Mouse (Mus musculus) right cerebral cortex, adult 18-20 months (tissue): ENCODE results near the gene Prr5.
A peak's percentile ranks its signal among the peaks of the same experiment; 100 is the strongest.

Source experiments
- DNase-seq: peaks from one replicate; pipeline ENCODE4 v3.0.0; 2022; ENCODE audit warnings: mixed read lengths

Prr5 gene

DNA sequence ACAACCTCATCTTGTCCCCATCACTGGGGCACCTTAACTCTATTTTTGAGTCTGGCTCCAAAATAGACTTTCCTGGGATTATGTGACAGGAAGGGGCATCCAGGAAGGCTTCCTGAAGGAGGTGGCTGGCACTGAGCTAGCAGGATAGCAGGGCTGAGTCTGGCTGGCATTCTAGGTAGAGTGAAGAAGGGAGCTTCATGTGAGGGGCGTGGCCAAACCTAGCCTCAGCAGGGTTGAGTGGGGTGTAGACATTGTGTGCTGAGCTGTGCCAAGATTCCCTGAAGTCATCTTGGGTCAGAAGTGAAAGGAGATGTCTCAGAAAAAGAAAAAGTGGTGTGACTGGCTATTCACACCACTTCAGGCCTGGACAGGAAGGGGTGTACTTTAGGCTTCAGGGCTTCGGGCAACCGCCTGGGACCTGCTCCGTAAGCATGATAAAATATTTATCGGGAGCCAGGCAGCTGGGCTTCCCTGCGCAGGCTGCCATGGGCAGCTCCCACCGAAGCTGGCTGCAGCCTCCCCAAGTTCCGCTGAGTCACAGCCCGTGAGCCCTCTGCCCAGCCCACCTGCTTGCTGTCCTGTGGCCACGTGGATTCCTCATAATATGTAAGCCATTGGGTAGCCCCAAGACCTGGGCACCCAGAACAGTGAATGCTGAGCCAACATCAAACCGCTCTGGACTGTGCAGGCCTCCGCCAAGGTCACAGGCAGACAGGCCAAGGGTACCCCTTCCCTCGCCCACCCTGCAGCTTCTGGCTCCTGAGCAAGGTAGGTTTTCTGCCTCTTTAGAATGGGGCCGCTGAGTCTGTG lies at the start of gene Prr5:
Prr5 (plus strand) TSS at position 683 of the 810 bp plus-strand sequence.
- no peak for DNase-seq

DNA sequence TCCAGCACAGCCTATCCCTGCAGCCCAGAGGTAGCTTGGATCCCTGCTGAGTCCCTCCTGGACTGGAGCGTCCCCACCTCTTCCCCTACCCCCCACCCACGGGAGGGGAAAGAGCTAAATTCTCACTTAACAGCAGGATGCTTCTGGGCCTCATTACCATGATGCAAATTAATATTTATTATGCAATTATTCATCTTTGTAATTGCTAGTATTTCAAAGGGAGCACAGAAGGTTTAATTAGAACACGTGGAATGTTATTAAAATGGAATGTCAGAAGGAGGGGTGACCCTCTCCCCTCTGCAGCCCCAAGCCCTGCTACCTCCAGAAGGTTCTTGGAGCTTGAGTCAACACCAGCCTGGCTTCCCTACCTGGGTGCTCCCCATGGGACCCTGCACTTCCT lies 49.4 kb upstream of the Prr5 start:
- DNase-seq, result no peak

DNA sequence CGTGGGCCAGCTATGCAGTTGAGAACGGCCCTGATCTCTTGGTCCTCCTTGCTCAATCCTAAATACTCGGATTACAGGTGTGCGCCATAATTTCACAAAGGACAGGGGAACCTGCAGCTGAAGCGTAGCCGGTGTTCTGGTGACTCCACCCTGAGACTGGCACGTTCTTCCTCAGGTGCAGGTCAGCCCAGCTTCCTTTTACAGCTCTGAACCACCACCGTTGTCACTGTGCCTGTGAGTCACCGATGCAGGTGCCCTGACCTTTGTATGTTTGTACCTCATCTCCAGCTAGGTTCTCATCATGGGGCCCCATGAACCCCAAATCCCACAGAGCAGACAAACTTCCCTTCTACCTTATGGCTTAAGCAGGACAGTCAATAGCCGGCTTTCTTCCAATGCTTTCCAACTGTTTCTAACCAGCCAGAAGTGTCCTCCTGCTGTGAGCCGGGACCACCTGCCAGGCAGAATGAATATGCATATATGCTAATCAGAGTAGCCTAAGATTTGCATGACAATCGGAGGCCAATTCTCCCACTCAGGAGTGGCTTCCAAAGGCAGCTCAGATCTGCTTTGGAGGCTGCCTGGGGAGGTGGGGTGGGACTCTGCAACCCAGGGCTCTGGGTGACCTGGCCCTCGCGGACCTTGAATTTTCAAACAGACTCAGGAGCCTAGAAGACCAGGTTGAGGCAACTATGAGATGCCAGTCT lies 47.5 kb upstream of the Prr5 start:
- DNase-seq, result no peak

DNA sequence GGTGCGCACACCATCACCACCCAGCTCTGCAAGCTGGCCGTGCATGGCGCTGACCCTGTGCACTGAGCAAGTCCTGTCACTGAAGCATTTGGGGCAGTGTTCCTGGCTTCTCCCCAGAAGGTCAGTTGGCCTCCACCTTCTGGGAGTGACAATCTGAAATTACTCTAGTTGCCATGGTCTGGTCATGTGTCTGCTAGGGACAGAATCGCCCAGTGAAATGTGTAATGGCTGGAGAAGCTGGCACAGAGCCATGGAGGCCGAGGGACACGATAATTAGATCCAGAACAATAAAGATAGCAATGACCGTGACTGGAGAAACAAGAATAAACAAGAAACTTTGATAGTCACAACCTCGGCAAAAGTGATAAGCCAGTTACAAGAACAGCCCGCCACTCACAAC lies 44.5 kb upstream of the Prr5 start:
- DNase-seq, result no peak

DNA sequence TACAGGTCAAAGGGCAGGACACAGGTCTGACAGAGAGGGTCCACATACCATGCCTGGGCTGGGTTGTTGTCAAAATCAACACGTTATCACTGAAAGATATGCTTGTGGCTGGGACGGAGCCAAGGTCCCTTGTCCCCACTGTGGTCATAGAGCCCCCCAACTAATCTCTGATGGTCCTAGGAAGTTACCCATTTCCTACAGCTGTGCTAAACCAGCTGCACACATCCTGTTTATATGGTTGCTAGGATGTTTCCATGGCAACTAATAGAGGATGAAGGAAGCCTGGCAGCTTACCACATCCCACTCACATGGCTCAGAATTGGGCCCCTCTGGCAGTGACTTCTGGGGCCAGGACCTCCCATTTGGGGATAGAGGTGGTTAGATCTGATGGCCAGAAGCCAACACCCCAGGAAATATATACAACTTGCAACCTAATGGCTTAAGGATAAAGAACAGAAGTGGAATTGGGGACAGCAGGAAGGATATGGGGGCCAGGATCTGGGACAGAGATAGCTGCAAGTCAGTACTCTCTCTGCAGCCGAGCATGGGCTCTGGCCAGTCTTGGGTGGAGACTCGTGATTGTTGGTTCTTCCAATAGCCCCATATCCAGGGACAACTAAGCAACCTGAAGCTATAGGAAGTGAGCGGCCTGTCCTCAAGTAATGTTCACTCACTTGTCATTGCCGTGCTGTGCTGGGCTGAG lies 43.6 kb upstream of the Prr5 start:
- DNase-seq, result no peak

DNA sequence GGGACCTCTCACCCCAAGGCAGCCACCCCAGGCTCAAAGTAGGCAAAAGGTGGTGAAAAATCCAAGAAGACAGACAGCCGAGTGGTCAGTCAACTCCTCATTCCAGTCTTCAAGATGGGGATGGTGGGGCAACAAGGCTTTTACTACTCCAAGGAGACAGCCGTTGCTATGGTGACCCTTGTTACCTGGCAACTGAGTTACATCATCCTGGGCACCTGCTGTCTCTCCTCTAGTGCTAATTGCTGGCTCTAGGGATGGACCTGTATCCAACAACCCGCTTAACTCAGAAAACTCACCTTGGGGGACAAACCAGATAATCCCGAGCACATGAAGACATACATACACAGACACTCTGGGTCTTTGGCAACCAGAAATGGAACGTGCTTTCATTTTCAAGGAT lies 42.1 kb upstream of the Prr5 start:
- DNase-seq, result peak; percentile 61

DNA sequence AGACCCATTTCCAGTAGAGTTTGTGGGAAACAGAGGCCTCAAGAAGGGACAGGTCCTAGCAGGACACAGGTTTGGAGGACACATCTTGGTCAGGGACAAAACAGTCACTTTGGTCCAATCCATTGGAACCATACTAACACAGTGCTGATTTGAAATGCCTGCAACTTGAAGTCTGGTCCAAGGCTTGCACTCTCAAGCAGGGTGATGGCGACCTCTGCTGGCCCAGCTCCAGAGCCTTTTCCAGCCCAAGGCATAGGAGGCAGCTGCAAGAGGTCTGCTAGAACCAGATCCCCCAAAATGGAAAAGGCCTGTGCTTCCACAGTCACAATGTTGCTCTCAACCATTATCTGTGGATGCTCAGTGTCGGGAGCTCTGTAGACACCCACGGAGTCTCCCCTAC lies 39.7 kb upstream of the Prr5 start:
- peak; percentile 49 for DNase-seq

DNA sequence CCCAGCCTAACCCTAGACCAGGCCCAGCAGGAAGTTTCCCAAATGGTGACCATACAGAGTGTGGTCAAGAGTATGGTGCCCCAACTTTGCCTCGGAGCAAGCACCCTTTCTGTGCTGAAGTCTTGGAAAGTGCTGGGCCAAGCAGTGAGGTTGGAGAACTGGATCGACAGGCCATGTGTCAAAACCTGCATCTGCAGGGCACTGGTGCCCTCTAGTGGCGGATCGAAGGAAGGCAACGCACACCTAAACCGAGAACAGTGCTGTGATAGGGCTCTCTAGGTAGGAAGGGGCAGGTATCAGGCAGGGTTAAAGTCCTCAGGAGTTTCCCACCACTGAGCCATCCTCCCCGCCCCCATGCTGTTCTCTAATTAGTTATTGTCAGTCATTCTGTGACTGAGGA lies 37.9 kb upstream of the Prr5 start:
- peak; percentile 68 for DNase-seq

DNA sequence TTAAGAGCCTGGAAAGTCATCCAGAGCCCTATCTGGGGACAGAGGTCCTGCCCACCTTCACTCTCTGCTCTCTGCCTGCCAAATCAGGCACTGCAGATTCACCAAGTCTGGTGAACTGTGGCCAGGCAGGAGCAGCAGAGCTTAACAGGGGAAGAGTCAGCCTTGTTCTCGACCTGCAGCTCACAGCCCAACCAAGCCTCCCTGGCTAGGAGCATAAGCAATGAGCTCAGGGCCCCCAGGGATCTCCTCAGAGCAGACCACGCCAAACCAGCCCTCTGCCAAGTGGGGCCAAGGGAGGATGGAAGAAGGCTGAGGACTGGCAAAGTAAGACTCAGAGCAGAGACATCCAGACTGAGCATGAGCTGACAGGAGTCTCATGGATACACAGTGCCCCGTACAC lies 35.1 kb upstream of the Prr5 start:
- DNase-seq, result no peak

DNA sequence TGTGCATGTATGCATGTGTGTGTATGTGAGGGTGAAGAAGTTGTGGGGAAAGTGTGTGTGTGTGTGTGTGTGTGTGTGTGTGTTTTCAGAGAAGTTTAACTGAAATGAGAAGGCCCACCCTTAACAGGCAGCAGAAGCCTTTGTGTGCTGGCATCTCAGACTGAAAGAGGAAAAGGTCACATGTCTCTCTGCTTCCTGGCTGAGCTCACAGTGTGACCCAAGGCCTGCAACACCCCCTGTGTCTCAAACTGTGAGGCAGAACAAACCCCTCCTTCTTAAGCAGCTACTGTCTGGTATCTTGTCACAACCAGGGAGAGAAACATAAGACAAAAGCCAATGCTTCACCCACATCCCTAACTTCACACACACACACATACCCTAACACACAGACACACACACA lies 31.0 kb upstream of the Prr5 start:
- DNase-seq, result no peak

DNA sequence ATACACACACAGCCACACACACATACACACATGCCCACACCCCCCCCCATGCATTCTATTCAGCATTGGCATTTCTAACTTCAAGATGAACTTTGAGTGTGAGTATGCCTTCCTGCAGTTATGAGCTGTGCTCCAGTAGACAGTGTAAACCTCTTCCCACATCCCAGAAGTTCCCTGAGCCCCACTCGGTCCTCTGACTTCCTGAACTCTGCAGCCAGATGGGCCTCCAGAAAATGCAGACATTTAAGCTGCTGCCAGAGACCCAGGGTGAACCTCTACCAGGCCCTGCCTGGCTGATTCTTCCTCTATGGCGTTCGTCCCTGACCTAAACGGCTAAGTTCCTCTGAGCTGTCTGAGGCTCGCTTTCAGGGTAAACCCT lies 30.4 kb upstream of the Prr5 start:
- no peak for DNase-seq

DNA sequence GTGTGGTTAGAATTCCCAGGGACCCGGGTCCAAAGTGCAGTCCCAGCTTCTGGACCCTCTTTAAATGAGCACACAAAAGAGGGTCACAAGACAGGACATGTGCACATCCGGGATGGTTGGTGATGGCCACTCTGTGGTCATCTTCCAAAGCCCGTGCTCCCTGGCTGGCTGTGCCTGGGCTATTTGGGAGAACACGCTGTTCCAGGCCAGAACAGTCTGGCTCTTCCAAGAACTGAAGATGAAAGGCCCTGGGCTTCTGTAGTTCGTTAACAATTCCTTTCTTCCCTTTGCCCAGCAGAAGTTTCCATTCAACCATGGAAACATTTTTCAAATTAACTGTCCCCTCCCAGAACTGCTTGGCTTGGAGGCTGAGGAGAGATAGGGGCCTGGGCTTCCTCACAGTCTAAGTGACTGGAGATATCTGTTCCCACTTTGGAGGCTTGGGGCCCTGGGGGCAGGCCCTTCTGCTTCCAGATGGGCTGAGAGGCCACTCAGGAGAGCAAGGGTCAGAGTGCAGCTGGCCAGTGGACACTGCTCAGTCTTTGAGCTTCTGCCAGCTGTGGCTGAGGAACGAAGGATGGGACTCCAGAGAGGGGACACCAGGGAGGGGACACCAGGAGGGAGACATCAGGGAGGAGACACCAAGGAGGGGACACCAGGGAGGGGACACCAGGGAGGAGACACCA lies 29.8 kb upstream of the Prr5 start:
- DNase-seq, result peak; percentile 51

DNA sequence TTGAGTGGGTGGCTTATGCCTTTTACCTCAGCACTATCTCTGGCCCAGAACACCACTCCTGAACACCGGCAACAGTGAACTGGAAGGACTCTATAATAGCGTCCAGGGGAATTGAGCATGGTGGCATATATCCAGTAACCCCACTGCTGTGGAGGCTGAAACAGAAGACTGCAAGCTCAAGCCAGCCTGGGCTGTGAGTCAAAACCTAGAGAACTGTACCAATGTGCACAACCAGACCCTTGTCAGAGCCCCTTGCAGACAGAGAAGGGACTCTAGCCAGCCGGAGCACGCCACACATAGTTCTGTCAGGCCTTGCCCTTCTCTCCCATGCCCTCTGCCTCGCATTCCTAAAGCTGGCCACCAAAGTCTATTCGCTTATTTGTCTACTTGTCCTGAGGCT lies 28.7 kb upstream of the Prr5 start:
- no peak for DNase-seq

DNA sequence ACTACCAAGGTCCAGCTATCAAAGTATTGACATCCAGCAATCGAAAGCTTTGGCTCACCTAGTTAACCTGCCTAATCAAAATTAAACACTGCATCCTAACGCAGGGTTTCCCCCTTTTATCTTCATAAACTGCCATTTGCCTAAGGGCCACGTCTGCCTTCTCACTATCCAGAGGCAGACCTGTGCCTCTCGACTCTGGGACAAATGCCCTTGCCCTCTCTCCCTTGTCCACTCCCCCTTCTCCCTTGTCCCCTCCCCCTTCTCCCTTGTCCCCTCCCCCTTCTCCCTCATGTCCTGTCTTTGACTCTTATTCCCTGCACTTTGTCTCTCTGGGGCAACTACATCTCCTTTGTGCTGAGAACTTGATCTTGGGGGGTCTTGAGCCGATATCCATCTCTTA lies 28.3 kb upstream of the Prr5 start:
- DNase-seq, result no peak

DNA sequence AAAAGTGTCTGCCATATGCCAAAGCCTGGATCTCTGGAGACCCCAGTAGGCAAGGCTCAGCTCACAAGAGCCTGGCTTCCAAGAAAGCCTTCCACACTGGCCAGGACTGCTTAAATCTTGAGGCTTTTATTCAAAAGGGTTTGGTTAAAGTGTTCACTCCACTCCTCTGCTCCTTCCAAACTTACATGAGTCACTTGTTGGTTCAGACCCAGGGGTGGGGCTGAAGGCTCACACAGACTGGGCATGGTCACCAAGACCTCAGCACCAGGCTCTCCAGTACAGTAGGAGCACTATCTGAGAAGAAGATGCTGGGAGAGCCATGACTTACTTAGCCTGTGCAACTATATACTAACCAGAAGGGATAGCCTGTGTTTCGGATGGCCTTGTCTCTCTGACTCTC lies 27.5 kb upstream of the Prr5 start:
- DNase-seq, result no peak

DNA sequence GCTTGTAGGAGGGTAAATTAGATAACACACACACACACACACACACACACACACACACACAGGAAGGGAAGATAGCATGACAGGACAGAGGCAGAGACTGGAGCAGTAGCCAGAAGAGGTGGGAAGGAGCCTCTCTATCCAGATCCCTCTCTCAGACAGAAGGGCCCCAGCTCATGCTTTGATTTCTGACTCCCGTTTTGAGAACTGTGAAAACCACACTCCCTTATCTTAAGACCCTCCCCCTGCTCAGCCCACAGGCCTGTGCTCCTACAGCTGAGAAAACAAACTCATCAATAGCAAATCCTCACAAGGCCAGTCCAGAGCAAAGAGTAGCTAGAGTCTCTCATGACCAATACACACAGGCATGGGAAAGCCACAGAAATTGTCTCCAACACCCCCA lies 26.2 kb upstream of the Prr5 start:
- no peak for DNase-seq

DNA sequence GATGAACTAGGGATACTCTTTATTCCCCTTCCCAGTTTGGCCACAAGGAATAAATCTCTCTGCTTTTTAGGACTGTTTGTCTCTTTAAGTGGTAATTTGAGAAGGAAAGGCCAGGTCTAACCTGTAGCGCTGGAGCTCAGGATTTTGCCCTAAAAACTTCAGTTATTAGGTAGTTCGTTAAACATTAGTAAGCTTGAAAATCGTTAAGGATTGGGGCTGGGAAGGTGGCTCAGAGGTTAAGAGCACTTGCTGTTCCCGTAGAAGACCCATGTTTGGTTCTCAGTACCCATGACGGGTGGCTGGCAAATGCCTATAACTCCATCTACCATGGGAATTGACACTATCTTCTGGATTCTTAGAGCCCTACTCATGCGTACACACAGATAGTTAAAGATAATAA lies 17.9 kb upstream of the Prr5 start:
- DNase-seq, result no peak

DNA sequence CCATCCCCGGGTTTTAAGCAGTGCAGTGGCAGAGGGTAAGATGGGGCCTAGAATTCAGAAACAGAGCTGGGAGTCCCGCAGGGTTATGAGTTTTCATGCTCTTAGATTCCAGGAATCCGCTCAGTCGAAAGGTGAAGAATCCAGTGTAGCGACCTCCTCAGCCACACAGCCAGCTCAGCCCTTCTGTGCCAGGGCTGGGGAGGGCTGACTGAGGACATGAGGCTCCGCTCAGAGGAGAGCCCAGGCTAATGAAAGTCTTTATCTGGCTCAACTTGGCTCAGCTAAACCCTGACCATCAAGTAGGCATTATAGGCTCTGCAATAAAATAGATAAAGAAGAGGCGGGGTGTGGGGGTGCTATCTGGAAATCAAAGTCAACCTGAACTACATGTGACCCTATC lies 16.3 kb upstream of the Prr5 start:
- no peak for DNase-seq

DNA sequence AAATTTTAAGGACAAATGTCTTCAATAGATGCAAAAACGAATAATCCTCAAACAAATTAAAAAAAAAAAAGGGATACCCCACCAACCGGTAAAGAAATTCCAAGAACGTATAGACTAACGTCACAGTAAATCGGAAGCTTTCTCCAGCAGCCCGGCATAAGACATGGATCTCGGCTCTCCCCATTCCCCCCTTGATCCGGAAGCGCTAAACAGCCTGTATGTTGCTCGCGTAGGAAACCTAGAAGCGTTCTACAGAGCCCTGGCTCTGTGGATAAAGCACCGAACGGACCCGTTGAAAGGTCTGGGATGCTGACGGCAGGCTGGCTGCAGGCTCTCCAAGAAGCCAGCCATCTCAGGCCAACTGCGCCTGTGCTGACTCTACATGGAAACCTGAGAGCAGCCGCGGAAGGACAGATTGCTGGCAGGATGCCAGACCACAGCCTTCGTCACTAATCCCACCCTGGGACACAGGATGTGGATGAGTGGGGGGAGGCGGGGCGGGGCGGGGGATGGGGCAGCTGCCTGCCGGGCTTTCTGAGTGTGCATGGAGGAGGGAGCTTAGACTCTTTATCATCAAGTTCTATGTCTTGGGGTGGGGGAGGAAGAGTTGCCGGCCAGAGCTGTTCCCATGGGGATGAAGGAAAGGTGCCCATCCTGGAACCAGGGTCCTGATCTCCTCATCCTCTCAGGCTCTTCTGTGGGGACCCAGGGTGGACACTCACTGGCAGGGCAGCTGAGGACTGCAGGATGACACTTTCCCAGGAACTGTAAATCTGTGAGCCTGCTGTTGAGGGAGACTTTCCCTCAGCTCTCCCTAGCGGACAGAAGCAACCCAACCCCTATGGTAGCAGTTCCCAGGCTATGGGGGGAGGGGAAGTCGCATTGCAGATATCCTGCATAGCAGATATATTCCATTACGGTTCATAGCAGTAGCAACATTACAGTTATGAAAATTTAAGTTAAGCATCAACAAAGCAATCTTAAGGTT lies 15.1 kb upstream of the Prr5 start:
- peak; percentile 58 for DNase-seq

DNA sequence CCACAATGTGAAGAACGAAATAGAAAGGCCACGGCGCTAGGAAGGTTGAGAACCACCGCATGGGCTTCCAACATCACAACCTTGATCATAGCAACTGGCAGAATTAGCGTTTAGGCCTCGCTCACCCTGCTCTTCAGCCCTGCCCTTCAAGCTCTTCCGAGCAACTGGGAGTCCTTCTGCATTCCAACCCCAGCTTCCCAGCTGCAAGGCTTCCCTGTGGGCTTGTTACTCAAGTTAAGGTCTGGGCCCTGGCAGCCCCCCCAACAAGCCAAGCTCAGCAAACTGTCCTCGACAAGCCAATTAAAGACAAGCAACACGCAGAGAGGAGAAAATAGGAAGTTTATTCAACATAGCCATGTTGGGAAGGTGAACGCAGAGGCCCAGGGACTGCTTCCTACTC lies 14.4 kb upstream of the Prr5 start:
- DNase-seq, result no peak

DNA sequence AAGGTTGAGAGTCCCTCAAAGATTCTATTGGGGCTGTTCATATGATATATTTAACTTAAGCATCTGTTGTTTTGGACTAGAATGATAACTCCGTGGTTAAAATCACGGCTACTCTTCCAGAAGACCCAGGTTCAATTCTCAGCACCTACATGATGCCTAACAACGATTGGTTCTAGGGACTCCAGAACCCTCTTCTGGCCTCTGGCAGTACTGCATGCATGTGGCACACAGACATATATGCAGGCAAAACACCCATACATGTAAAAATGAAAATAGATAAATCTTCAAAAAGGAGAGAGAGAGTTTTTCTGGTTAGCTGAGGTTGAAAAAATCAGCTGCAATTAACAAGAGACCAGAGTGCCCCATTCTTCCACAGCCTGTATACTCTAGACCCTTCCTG lies 12.7 kb upstream of the Prr5 start:
- DNase-seq, result no peak

DNA sequence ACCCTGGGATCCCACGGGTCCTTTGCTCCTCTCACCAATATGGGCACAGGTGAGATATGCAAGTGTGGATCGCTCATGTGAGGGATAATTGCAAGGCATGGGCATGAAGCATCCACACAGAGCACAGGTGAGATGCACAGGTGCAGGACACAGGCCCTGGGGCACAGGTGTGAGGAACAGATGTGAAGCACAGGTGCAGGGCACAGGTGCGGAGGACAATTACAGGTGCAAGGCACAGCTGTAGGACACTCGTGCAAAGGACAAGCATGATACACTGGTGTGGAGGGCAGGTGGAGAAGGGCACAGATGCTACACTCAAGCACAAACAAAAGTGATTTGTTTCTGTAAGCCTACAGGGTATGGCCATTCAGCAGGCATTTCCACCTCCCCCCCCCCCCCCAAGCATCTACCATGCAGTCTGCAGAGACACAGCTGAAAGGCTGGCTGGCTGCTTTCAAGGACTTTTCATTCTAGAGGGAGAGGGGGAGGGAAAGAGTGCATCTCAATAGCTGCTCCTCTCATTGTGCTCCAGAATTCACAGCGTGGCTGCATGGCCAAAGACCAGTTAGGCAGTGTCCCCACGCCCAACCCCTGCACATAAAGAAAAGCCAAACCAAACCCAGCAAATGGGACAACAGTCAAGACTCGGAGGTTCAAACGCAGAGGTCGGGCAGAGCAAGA lies 11.9 kb upstream of the Prr5 start:
- DNase-seq, result no peak
